Mouse (Mus musculus): ENCODE results near the gene Taf13. TPM values are rescaled to one million over a fixed set of nuclear protein-coding genes. Genes with fewer than 3 reads are reported as not detected.
A peak's percentile ranks its signal among the peaks of the same experiment; 100 is the strongest.

Taf13 gene
- polyA plus RNA-seq, 2 experiments, result 5.1 to 9.2 TPM

GRCm38 (mm10) chr3:108535896-108536516 is 35.5 kb upstream of the Taf13 start:
- Histone ChIP-seq H3K36me3 (replicated peaks; ENCODE audit: control insufficient read depth, insufficient read depth, low read depth) (no peaks in the 10 kb centered on the region), H3K4me2 (ENCODE audit: low read depth) (no peak overlapping the region; the same call in 1 of the 2 replicates), H3K4me3 (ENCODE audit: insufficient read depth in 1 of 2, low read depth in 2 of 2, low read length in 2 of 2) (no peak overlapping the region), H3K27me3 (ENCODE audit: control insufficient read depth, insufficient read depth, low read length) (peaks cover 18% of the 10 kb centered on the region), H3K27ac (no peak overlapping the region), H3K9me3 (ENCODE audit: control insufficient read depth, low read length) (no peaks in the 10 kb centered on the region), H3K4me1 (replicated peaks; ENCODE audit: control insufficient read depth in 2 of 2, insufficient read depth in 2 of 2, low read length in 1 of 2) (no peaks in the 10 kb centered on the region), H3K9ac (replicated peaks) (no peak overlapping the region)
- no peak for DNase-seq (ENCODE audit: low read depth in 3 of 3, low spot score in 3 of 3)
- WGBS (ENCODE audit: insufficient replicate concordance), result 8% methylated on average over 15 of the region's 15 CpGs
- TF ChIP-seq EP300 (IDR thresholded peaks at IDR 0.05; ENCODE audit: low read depth), result no peak
- no peak for TF ChIP-seq CTCF (IDR thresholded peaks at IDR 0.05; ENCODE audit: low read depth)
- no peak for ATAC-seq (ENCODE audit: insufficient read depth)

GRCm38 (mm10) chr3:108536517-108537260 is 34.8 kb upstream of the Taf13 start, which contains the start of gene 5330417C22Rik:
Gene 5330417C22Rik (minus strand): TSS chr3:108536536.
- peak within 1 kb of the TSS; percentile 44 for H3K4me2 ChIP-seq (ENCODE audit: low read depth)
- no peak for TF ChIP-seq EP300 (IDR thresholded peaks at IDR 0.05; ENCODE audit: low read depth)
- DNase-seq (ENCODE audit: low read depth in 3 of 3, low spot score in 3 of 3) (no peak), ATAC-seq (ENCODE audit: insufficient read depth) (0 out of 2 replicates have a peak, but pooled peaks have one; percentile 13)
- H3K9me3 ChIP-seq (ENCODE audit: control insufficient read depth, low read length), result no peaks in the 10 kb centered on the region
- peak within 1 kb of the TSS in 1 of 2 experiments; percentile 27; a peak in 1 of 4 replicates for H3K4me3 ChIP-seq (ENCODE audit: insufficient read depth in 1 of 2, low read depth in 2 of 2, low read length in 2 of 2)
- no peak within 1 kb of the TSS for H3K27ac ChIP-seq
- H3K9ac ChIP-seq (replicated peaks), result no peak within 1 kb of the TSS
- H3K36me3 ChIP-seq (replicated peaks; ENCODE audit: control insufficient read depth, insufficient read depth, low read depth), result no peaks in the 10 kb centered on the region
- H3K4me1 ChIP-seq (replicated peaks; ENCODE audit: control insufficient read depth in 2 of 2, insufficient read depth in 2 of 2, low read length in 1 of 2), result no peaks in the 10 kb centered on the region
- 3% methylated on average over 34 of the region's 35 CpGs for WGBS (ENCODE audit: insufficient replicate concordance)
- peaks cover 18% of the 10 kb centered on the region for H3K27me3 ChIP-seq (ENCODE audit: control insufficient read depth, insufficient read depth, low read length)

- DNase-seq (ENCODE audit: low read depth in 3 of 3, low spot score in 3 of 3) (peak; percentile 68 to 76 (median 69)), ATAC-seq (ENCODE audit: insufficient read depth) (peak; percentile 45; the same call in 1 of the 2 replicates)
- H3K9ac ChIP-seq (replicated peaks), result no peak overlapping the region
- peak overlapping the region; percentile 28; the same call in 1 of the 2 replicates for H3K4me2 ChIP-seq (ENCODE audit: low read depth)
- WGBS (ENCODE audit: insufficient replicate concordance), result 4% methylated on average over 17 of the region's 17 CpGs
- no peak overlapping the region for H3K4me3 ChIP-seq (ENCODE audit: insufficient read depth in 1 of 2, low read depth in 2 of 2, low read length in 2 of 2)
- H3K4me1 ChIP-seq (replicated peaks; ENCODE audit: control insufficient read depth in 2 of 2, insufficient read depth in 2 of 2, low read length in 1 of 2), result no peaks in the 10 kb centered on the region
- H3K27ac ChIP-seq, result no peak overlapping the region
- no peak for TF ChIP-seq EP300 (IDR thresholded peaks at IDR 0.05; ENCODE audit: low read depth)
- peak; percentile 91 for TF ChIP-seq CTCF (IDR thresholded peaks at IDR 0.05; ENCODE audit: low read depth)
- H3K36me3 ChIP-seq (replicated peaks; ENCODE audit: control insufficient read depth, insufficient read depth, low read depth), result no peaks in the 10 kb centered on the region
- H3K27me3 ChIP-seq (ENCODE audit: control insufficient read depth, insufficient read depth, low read length), result peaks cover 18% of the 10 kb centered on the region
- H3K9me3 ChIP-seq (ENCODE audit: control insufficient read depth, low read length), result no peaks in the 10 kb centered on the region
These were observed 34.2 kb upstream of the Taf13 start for GRCm38 (mm10) chr3:108537303-108537702.

- no peak for DNase-seq (ENCODE audit: low read depth in 3 of 3, low spot score in 3 of 3)
- H3K27me3 ChIP-seq (ENCODE audit: control insufficient read depth, insufficient read depth, low read length), result no peaks in the 10 kb centered on the region
- ATAC-seq (ENCODE audit: insufficient read depth), result no peak
- H3K4me3 ChIP-seq (ENCODE audit: insufficient read depth in 1 of 2, low read depth in 2 of 2, low read length in 2 of 2), result no peak overlapping the region
- H3K4me2 ChIP-seq (ENCODE audit: low read depth), result no peak overlapping the region
- H3K27ac ChIP-seq, result no peak overlapping the region
- no peaks in the 10 kb centered on the region for H3K9me3 ChIP-seq (ENCODE audit: control insufficient read depth, low read length)
- H3K36me3 ChIP-seq (replicated peaks; ENCODE audit: control insufficient read depth, insufficient read depth, low read depth), result no peaks in the 10 kb centered on the region
- no peaks in the 10 kb centered on the region for H3K4me1 ChIP-seq (replicated peaks; ENCODE audit: control insufficient read depth in 2 of 2, insufficient read depth in 2 of 2, low read length in 1 of 2)
- WGBS (ENCODE audit: insufficient replicate concordance), result 59% methylated on average over 11 of the region's 11 CpGs
- no peak overlapping the region for H3K9ac ChIP-seq (replicated peaks)
- TF ChIP-seq EP300 (IDR thresholded peaks at IDR 0.05; ENCODE audit: low read depth) (no peak), CTCF (IDR thresholded peaks at IDR 0.05; ENCODE audit: low read depth) (no peak)
These were observed 29.2 kb upstream of the Taf13 start for GRCm38 (mm10) chr3:108542299-108542698.

GRCm38 (mm10) chr3:108554111-108554561 is 17.4 kb upstream of the Taf13 start:
- peak overlapping the region; percentile 95 for H3K9ac ChIP-seq (replicated peaks)
- peaks cover 14 to 19% of the 10 kb centered on the region in 2 experiments for H3K4me1 ChIP-seq (replicated peaks; ENCODE audit: control insufficient read depth in 2 of 2, insufficient read depth in 2 of 2, low read length in 1 of 2)
- H3K4me2 ChIP-seq (ENCODE audit: low read depth), result peak overlapping the region; percentile 74
- DNase-seq (ENCODE audit: low read depth in 3 of 3, low spot score in 3 of 3) (peak in 2 of 3 experiments; percentile 12 to 31), ATAC-seq (ENCODE audit: insufficient read depth) (peak; percentile 66)
- H3K27ac ChIP-seq, result peak overlapping the region; percentile 68
- H3K4me3 ChIP-seq (ENCODE audit: insufficient read depth in 1 of 2, low read depth in 2 of 2, low read length in 2 of 2), result peak overlapping the region; percentile 84 to 100
- no peaks in the 10 kb centered on the region for H3K27me3 ChIP-seq (ENCODE audit: control insufficient read depth, insufficient read depth, low read length)
- no peaks in the 10 kb centered on the region for H3K9me3 ChIP-seq (ENCODE audit: control insufficient read depth, low read length)
- WGBS (ENCODE audit: insufficient replicate concordance), result under 1% methylated on average over 42 of the region's 42 CpGs
- H3K36me3 ChIP-seq (replicated peaks; ENCODE audit: control insufficient read depth, insufficient read depth, low read depth), result peaks cover 7% of the 10 kb centered on the region
- no peak for TF ChIP-seq EP300 (IDR thresholded peaks at IDR 0.05; ENCODE audit: low read depth)
- TF ChIP-seq CTCF (IDR thresholded peaks at IDR 0.05; ENCODE audit: low read depth), result no peak
